21 mouse cellular contexts compared by ENCODE assay signal in genomic region chr14:60663309-60663940, GRCm38 (mm10). TPM values are rescaled to one million over a fixed set of nuclear protein-coding genes. Genes with fewer than 3 reads are reported as not detected.
DNase-seq lines count a peak whose midpoint lies in the region; ATAC-seq and TF ChIP-seq lines count a peak whose summit lies in the region.
"Had no signal": no experiment of that assay in that cellular context is flagged by ENCODE, and none has a peak within 500 bp of the region (broad histone marks: within the 10 kb centered on the region; RNA-seq: fewer than 3 reads in every experiment).

No protein-coding gene starts in this region.

- no peak for DNase-seq in hindbrain, postnatal 0 days (ENCODE audit: low spot score)
- no peak for DNase-seq in liver
- DNase-seq in liver, postnatal 0 days: no peak
- DNase-seq in thymus, postnatal 36 days: no peak
- no peak for DNase-seq in urinary bladder, postnatal 14 days (ENCODE audit: low spot score)
- DNase-seq: adrenal gland, postnatal 25 days; cerebellum, adult 9-10 months; gastrocnemius, postnatal 25 days; lung, adult 2 months; lung, postnatal 14 days; thymus, postnatal 25 days had no signal

- WGBS in hindbrain, embryonic 15.5 days: 86% methylated on average over 11 of the region's 11 CpGs
- 86% methylated on average over 11 of the region's 11 CpGs for WGBS in hindbrain, postnatal 0 days
- WGBS in liver, embryonic 12.5 days (ENCODE audit: insufficient replicate concordance): 73% methylated on average over 11 of the region's 11 CpGs
- 73% methylated on average over 11 of the region's 11 CpGs for WGBS in kidney, embryonic 14.5 days
- WGBS in liver, postnatal 0 days (ENCODE audit: insufficient replicate concordance): 65% methylated on average over 11 of the region's 11 CpGs

- H3K4me3 ChIP-seq in hindbrain, embryonic 15.5 days: no peak overlapping the region
- H3K4me3 ChIP-seq in hindbrain, postnatal 0 days (ENCODE audit: low read length): no peak overlapping the region
- no peak overlapping the region for H3K4me3 ChIP-seq in liver, embryonic 12.5 days
- no peak overlapping the region for H3K4me3 ChIP-seq in kidney, embryonic 14.5 days (ENCODE audit: low read length)
- H3K4me3 ChIP-seq in liver, postnatal 0 days (ENCODE audit: low read depth, low read length): no peak overlapping the region
- H3K4me3 ChIP-seq: embryonic facial prominence, embryonic 15.5 days; heart, embryonic 15.5 days; left cerebral cortex, adult 2 months; midbrain, embryonic 12.5 days had no signal

- no peak overlapping the region for H3K9ac ChIP-seq in hindbrain, embryonic 15.5 days
- H3K9ac ChIP-seq in hindbrain, postnatal 0 days (replicated peaks; ENCODE audit: low read length): no peak overlapping the region
- H3K9ac ChIP-seq in liver, embryonic 12.5 days: no peak overlapping the region
- no peak overlapping the region; the same call in 1 of the 2 replicates for H3K9ac ChIP-seq in kidney, embryonic 14.5 days (ENCODE audit: low read depth, low read length)
- H3K9ac ChIP-seq in liver, postnatal 0 days (replicated peaks): no peak overlapping the region
- H3K9ac ChIP-seq: embryonic facial prominence, embryonic 15.5 days; heart, embryonic 15.5 days; midbrain, embryonic 12.5 days had no signal

- no peak overlapping the region for H3K27ac ChIP-seq in hindbrain, embryonic 15.5 days (replicated peaks)
- H3K27ac ChIP-seq in hindbrain, postnatal 0 days: no peak overlapping the region
- no peak overlapping the region for H3K27ac ChIP-seq in liver, embryonic 12.5 days
- 0 out of 2 replicates have a peak overlapping the region, but pooled peaks have one; percentile 49 for H3K27ac ChIP-seq in kidney, embryonic 14.5 days (ENCODE audit: low read depth, low read length)
- H3K27ac ChIP-seq in liver, postnatal 0 days (ENCODE audit: low read depth): 0 out of 2 replicates have a peak overlapping the region, but pooled peaks have one; percentile 44
- H3K27ac ChIP-seq: embryonic facial prominence, embryonic 15.5 days; heart, embryonic 15.5 days; left cerebral cortex, adult 2 months; midbrain, embryonic 12.5 days had no signal

- peak; percentile 39; the same call in 1 of the 2 replicates for ATAC-seq in hindbrain, embryonic 15.5 days (ENCODE audit: low FRiP score, low read depth)
- no peak for ATAC-seq in hindbrain, postnatal 0 days
- ATAC-seq in liver, embryonic 12.5 days: 0 out of 2 replicates have a peak, but pooled peaks have one; percentile 25
- no peak for ATAC-seq in kidney, embryonic 14.5 days (ENCODE audit: low FRiP score, low TSS enrichment)
- peak; percentile 48; the same call in 1 of the 2 replicates for ATAC-seq in liver, postnatal 0 days
- ATAC-seq: CD4-positive, CD25-positive, alpha-beta regulatory T cell, adult 4 months; forebrain, embryonic 16.5 days; hindbrain, embryonic 16.5 days had no signal

- H3K9me3 ChIP-seq in hindbrain, embryonic 15.5 days: no peaks in the 10 kb centered on the region
- no peaks in the 10 kb centered on the region for H3K9me3 ChIP-seq in hindbrain, postnatal 0 days (ENCODE audit: low read length)
- no peaks in the 10 kb centered on the region for H3K9me3 ChIP-seq in liver, embryonic 12.5 days (replicated peaks)
- H3K9me3 ChIP-seq in kidney, embryonic 14.5 days (ENCODE audit: control insufficient read depth, low read length): no peaks in the 10 kb centered on the region
- H3K9me3 ChIP-seq in liver, postnatal 0 days (ENCODE audit: low read length): no peaks in the 10 kb centered on the region
- H3K9me3 ChIP-seq: embryonic facial prominence, embryonic 15.5 days; heart, embryonic 15.5 days; midbrain, embryonic 12.5 days had no signal

- no peak for TF ChIP-seq CTCF in hindbrain, postnatal 0 days (IDR thresholded peaks at IDR 0.05; ENCODE audit: low read depth)
- TF ChIP-seq CTCF in liver, postnatal 0 days (IDR thresholded peaks at IDR 0.05; ENCODE audit: low read depth): no peak

- no peaks in the 10 kb centered on the region for H3K36me3 ChIP-seq in hindbrain, embryonic 15.5 days
- no peaks in the 10 kb centered on the region for H3K36me3 ChIP-seq in hindbrain, postnatal 0 days (ENCODE audit: insufficient read depth, low read length)
- H3K36me3 ChIP-seq in liver, embryonic 12.5 days: 0 out of 2 replicates have a peak, but pooled peaks cover 3% of the 10 kb centered on the region
- H3K36me3 ChIP-seq in kidney, embryonic 14.5 days (ENCODE audit: control insufficient read depth, insufficient read depth, low read length): no peaks in the 10 kb centered on the region
- H3K36me3 ChIP-seq in liver, postnatal 0 days (replicated peaks; ENCODE audit: insufficient read depth, low read length): peaks cover 3% of the 10 kb centered on the region; the same call in 1 of the 2 replicates
- H3K36me3 ChIP-seq: embryonic facial prominence, embryonic 15.5 days; heart, embryonic 15.5 days had no signal

- TF ChIP-seq EP300 in liver, postnatal 0 days (IDR thresholded peaks at IDR 0.05; ENCODE audit: low read depth): no peak

- no peaks in the 10 kb centered on the region for H3K27me3 ChIP-seq in hindbrain, embryonic 15.5 days
- no peaks in the 10 kb centered on the region for H3K27me3 ChIP-seq in hindbrain, postnatal 0 days (ENCODE audit: insufficient read depth, low read length)
- 0 out of 2 replicates have a peak, but pooled peaks cover 5% of the 10 kb centered on the region for H3K27me3 ChIP-seq in liver, embryonic 12.5 days (replicated peaks)
- H3K27me3 ChIP-seq in kidney, embryonic 14.5 days (ENCODE audit: control insufficient read depth, insufficient read depth, low read length): no peaks in the 10 kb centered on the region
- H3K27me3 ChIP-seq in liver, postnatal 0 days (ENCODE audit: insufficient read depth, low read length): no peaks in the 10 kb centered on the region
- H3K27me3 ChIP-seq: embryonic facial prominence, embryonic 15.5 days; heart, embryonic 15.5 days; midbrain, embryonic 12.5 days had no signal

- peaks cover 6% of the 10 kb centered on the region; the same call in 1 of the 2 replicates for H3K4me1 ChIP-seq in hindbrain, embryonic 15.5 days (replicated peaks)
- 0 out of 2 replicates have a peak, but pooled peaks cover 3% of the 10 kb centered on the region for H3K4me1 ChIP-seq in hindbrain, postnatal 0 days (ENCODE audit: insufficient read depth, low read length)
- peaks cover 48% of the 10 kb centered on the region for H3K4me1 ChIP-seq in liver, embryonic 12.5 days
- H3K4me1 ChIP-seq in kidney, embryonic 14.5 days (ENCODE audit: control insufficient read depth, insufficient read depth, low read length): peaks cover 17% of the 10 kb centered on the region; the same call in 1 of the 2 replicates
- peaks cover 42% of the 10 kb centered on the region for H3K4me1 ChIP-seq in liver, postnatal 0 days (ENCODE audit: insufficient read depth)
- H3K4me1 ChIP-seq: embryonic facial prominence, embryonic 15.5 days had no signal

- H3K4me2 ChIP-seq in hindbrain, embryonic 15.5 days: no peak overlapping the region
- no peak overlapping the region for H3K4me2 ChIP-seq in hindbrain, postnatal 0 days (ENCODE audit: low read depth, low read length)
- H3K4me2 ChIP-seq in liver, embryonic 12.5 days: no peak overlapping the region
- H3K4me2 ChIP-seq in kidney, embryonic 14.5 days (replicated peaks; ENCODE audit: low read depth, low read length): no peak overlapping the region
- H3K4me2 ChIP-seq in liver, postnatal 0 days (ENCODE audit: low read depth, low read length): no peak overlapping the region
- H3K4me2 ChIP-seq: embryonic facial prominence, embryonic 15.5 days; heart, embryonic 15.5 days; midbrain, embryonic 12.5 days had no signal

RNA-seq across cellular contexts. Expression of gene Spata13, which starts 29.6 kb away (rescaled TPM):
- polyA plus RNA-seq in hindbrain, embryonic 15.5 days (2015; fragmentation: Nextera tagmentation; extraction: Ambion mirVana): 20.5 and 26.8 TPM in 2 replicates
- 34.1 and 39.8 TPM in 2 replicates for total RNA-seq in hindbrain, postnatal 0 days (2014; rRNA removed)
- 16.5 and 17.0 TPM in 2 replicates for polyA plus RNA-seq in hindbrain, postnatal 0 days (2015; fragmentation: Nextera tagmentation; extraction: Ambion mirVana)
- 20.6 and 23.3 TPM in 2 replicates for polyA plus RNA-seq in liver, embryonic 12.5 days (2016; fragmentation: Nextera tagmentation; extraction: Ambion mirVana)
- 54.1 and 65.7 TPM in 2 replicates for polyA plus RNA-seq in kidney, embryonic 14.5 days (2014; fragmentation: Nextera tagmentation; extraction: Ambion mirVana)
- 13.7 and 14.0 TPM in 2 replicates for polyA plus RNA-seq in liver, postnatal 0 days (2015; fragmentation: Nextera tagmentation; extraction: Ambion mirVana)

Comparison
In these comparisons a context has a peak if more than half of its experiments do, and no peak if none do; other contexts are left out.
1. ATAC-seq: peak in hindbrain, embryonic 15.5 days (single experiment), liver, embryonic 12.5 days (single experiment) and liver, postnatal 0 days (single experiment); none in hindbrain, postnatal 0 days (single experiment) and kidney, embryonic 14.5 days (single experiment).
2. H3K27ac ChIP-seq: peak in kidney, embryonic 14.5 days (single experiment) and liver, postnatal 0 days (single experiment); none in hindbrain, embryonic 15.5 days (single experiment), hindbrain, postnatal 0 days (single experiment) and liver, embryonic 12.5 days (single experiment).